Mouse (Mus musculus) layer of hippocampus, adult 8-10 months (tissue): ENCODE measurements around the gene Chd6. TPM values are rescaled to one million over a fixed set of nuclear protein-coding genes. Genes with fewer than 3 reads are reported as not detected.

Source experiments
- total RNA-seq, 4 experiments: library from RNA; stranded (reverse); gene quantifications; 2 replicates each; pipeline ENCODE4 v1.2.4; 2022

Chd6 gene
- total RNA-seq, 4 experiments from 2014 or later, result 56.4 to 73.8 (median 61.9) TPM

Other genes starting within 250 kb of the Chd6 start
- 100 to 1,000 TPM in 2 of 4 experiments, 10 to 100 TPM in 2; 74.2 to 102 (median 92.4) TPM for gene Zhx3, start 236.1 kb downstream of the Chd6 start, total RNA-seq
- 1 to 10 TPM; 1.1 to 2.6 (median 1.6) TPM for gene Lpin3, start 228.4 kb downstream of the Chd6 start, total RNA-seq
- gene Emilin3, start 196.7 kb downstream of the Chd6 start, total RNA-seq, result under 1 TPM in 3 of 4 experiments, not detected in 1; 0.12 to 0.20 (median 0.18) TPM